Mouse (Mus musculus): ENCODE results near the gene Mgmt. TPM values are rescaled to one million over a fixed set of nuclear protein-coding genes. Genes with fewer than 3 reads are reported as not detected.

The Mgmt gene
- polyA plus RNA-seq, 1 experiment from 2014 or later, result 5.4 TPM

DNA sequence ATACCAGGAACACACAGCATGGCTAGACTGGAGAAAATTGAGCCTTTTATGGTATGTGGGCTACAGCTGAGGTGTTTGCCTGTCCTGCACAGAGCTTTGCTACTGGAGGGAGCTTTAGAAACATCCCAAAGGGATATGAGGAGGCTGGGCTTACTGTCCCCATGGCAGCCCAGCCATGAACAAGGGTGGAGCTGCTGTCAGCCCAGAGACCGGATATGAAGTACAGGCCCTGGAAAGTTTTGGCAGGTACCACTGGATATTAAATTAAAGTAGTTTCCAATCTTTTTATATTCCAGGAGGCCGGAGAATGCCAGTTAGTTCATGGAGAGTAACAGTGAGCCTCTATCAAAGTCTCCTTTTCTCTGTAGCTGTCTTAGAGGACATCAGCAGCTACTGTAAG, 116.0 kb downstream of the Mgmt start:
- H3K4me3 ChIP-seq (ENCODE audit: low read depth, low read length), result no peak overlapping the region
- H3K4me1 ChIP-seq (ENCODE audit: insufficient read depth), result no peaks in the 10 kb centered on the region
- TF ChIP-seq CTCF (IDR thresholded peaks at IDR 0.05; ENCODE audit: low read depth), result no peak
- no peaks in the 10 kb centered on the region for H3K9me3 ChIP-seq (ENCODE audit: low read depth, low read length)
- H3K27me3 ChIP-seq (ENCODE audit: insufficient read depth, low read length), result no peaks in the 10 kb centered on the region
- no peak overlapping the region for H3K4me2 ChIP-seq
- H3K27ac ChIP-seq (ENCODE audit: low read depth), result no peak overlapping the region
- 73% methylated on average over 2 of the region's 2 CpGs for WGBS
- ATAC-seq (ENCODE audit: insufficient read depth) (no peak), DNase-seq (no peak)
- H3K9ac ChIP-seq, result no peak overlapping the region
- no peaks in the 10 kb centered on the region for H3K36me3 ChIP-seq (ENCODE audit: insufficient read depth)

DNA sequence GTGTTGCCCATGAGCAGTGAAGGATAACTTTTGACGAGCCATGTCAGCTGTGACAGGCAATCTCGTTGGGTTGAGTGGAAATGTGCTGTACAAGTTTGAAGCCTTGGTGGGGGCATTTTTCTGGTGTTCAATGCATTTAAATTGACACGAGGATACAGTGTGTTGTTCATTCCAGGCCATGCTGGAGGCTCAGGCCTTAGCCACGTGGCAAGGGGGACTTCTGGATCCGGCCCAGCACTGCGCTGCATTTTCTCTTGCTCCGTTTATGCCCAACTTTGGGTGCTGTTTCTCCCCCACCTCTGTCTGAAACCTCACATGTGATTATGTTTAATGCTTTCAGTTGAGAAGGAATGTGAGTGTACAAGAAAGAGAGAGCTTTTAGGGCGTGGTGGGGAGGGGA, 118.3 kb downstream of the Mgmt start:
- H3K4me3 ChIP-seq (ENCODE audit: low read depth, low read length), result no peak overlapping the region
- ATAC-seq (ENCODE audit: insufficient read depth), result no peak
- H3K36me3 ChIP-seq (ENCODE audit: insufficient read depth), result no peaks in the 10 kb centered on the region
- H3K27ac ChIP-seq (ENCODE audit: low read depth), result no peak overlapping the region
- H3K4me1 ChIP-seq (ENCODE audit: insufficient read depth), result no peaks in the 10 kb centered on the region
- no peak for TF ChIP-seq CTCF (IDR thresholded peaks at IDR 0.05; ENCODE audit: low read depth)
- no peak overlapping the region for H3K9ac ChIP-seq
- DNase-seq, result no peak
- H3K4me2 ChIP-seq, result no peak overlapping the region
- no peaks in the 10 kb centered on the region for H3K27me3 ChIP-seq (ENCODE audit: insufficient read depth, low read length)
- 56% methylated on average over 8 of the region's 8 CpGs for WGBS
- no peaks in the 10 kb centered on the region for H3K9me3 ChIP-seq (ENCODE audit: low read depth, low read length)

GRCm38 (mm10) chr7:137013433-137013832, 119.0 kb downstream of the Mgmt start:
- H3K4me2 ChIP-seq, result no peak overlapping the region
- DNase-seq, result no peak

DNA sequence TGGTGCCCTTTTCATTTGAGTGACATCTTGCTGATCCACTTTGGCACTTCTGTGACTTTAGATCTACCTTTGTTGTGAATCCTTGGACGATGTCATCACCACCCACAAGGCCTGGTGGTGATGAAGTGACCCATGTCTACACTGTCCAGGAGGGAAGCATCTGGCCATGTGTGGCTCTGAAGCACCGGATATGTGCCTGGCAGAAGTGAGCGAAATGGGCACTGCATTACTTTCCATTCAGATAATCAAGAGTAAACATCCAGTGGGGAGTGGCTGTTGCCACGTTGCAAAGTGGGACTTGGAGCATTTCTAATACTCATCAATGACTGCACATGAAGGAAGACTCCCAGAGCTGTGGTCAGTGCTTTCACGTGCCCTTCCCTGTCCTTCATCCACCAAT, 124.2 kb downstream of the Mgmt start:
- no peaks in the 10 kb centered on the region for H3K4me1 ChIP-seq (ENCODE audit: insufficient read depth)
- no peaks in the 10 kb centered on the region for H3K9me3 ChIP-seq (ENCODE audit: low read depth, low read length)
- no peak overlapping the region for H3K27ac ChIP-seq (ENCODE audit: low read depth)
- no peak for TF ChIP-seq CTCF (IDR thresholded peaks at IDR 0.05; ENCODE audit: low read depth)
- DNase-seq, result no peak
- H3K4me3 ChIP-seq (ENCODE audit: low read depth, low read length), result no peak overlapping the region
- no peak overlapping the region for H3K9ac ChIP-seq
- 80% methylated on average over 5 of the region's 5 CpGs for WGBS
- no peak overlapping the region for H3K4me2 ChIP-seq
- ATAC-seq (ENCODE audit: insufficient read depth), result no peak
- H3K27me3 ChIP-seq (ENCODE audit: insufficient read depth, low read length), result no peaks in the 10 kb centered on the region
- no peaks in the 10 kb centered on the region for H3K36me3 ChIP-seq (ENCODE audit: insufficient read depth)

More at GRCm38 (mm10) chr7:137013433-137013832, 119.0 kb downstream of the Mgmt start:
- 52% methylated on average over 3 of the region's 3 CpGs for WGBS
- H3K9me3 ChIP-seq (ENCODE audit: low read depth, low read length), result no peaks in the 10 kb centered on the region
- H3K9ac ChIP-seq, result no peak overlapping the region
- ATAC-seq (ENCODE audit: insufficient read depth), result no peak
- H3K27me3 ChIP-seq (ENCODE audit: insufficient read depth, low read length), result no peaks in the 10 kb centered on the region
- no peak for TF ChIP-seq CTCF (IDR thresholded peaks at IDR 0.05; ENCODE audit: low read depth)
- no peak overlapping the region for H3K27ac ChIP-seq (ENCODE audit: low read depth)
- no peaks in the 10 kb centered on the region for H3K36me3 ChIP-seq (ENCODE audit: insufficient read depth)
- no peak overlapping the region for H3K4me3 ChIP-seq (ENCODE audit: low read depth, low read length)
- H3K4me1 ChIP-seq (ENCODE audit: insufficient read depth), result no peaks in the 10 kb centered on the region

DNA sequence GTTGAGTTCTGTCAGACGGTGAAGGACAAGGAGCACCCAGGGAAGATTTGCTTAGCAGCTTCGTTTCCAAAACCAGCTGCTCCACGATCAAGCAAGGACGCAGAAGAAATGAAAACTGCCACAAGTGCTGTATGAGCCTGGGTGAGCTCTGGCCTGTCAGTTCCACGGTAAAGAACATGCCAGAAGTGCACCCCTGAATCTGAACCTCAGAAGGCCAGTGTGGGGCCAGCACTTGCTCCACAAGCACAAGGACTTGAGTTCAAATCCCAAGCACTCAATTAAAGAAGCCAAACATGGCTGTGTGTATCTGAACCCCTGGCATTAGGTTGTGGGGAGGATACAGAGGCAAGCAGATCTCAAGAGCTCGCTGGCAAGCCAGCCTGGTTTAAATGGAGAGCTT, 125.8 kb downstream of the Mgmt start:
- no peak overlapping the region for H3K9ac ChIP-seq
- no peaks in the 10 kb centered on the region for H3K27me3 ChIP-seq (ENCODE audit: insufficient read depth, low read length)
- no peaks in the 10 kb centered on the region for H3K9me3 ChIP-seq (ENCODE audit: low read depth, low read length)
- ATAC-seq (ENCODE audit: insufficient read depth) (no peak), DNase-seq (no peak)
- H3K36me3 ChIP-seq (ENCODE audit: insufficient read depth), result no peaks in the 10 kb centered on the region
- no peak overlapping the region for H3K27ac ChIP-seq (ENCODE audit: low read depth)
- TF ChIP-seq CTCF (IDR thresholded peaks at IDR 0.05; ENCODE audit: low read depth), result no peak
- no peaks in the 10 kb centered on the region for H3K4me1 ChIP-seq (ENCODE audit: insufficient read depth)
- H3K4me2 ChIP-seq, result no peak overlapping the region
- 70% methylated on average over 6 of the region's 6 CpGs for WGBS
- no peak overlapping the region for H3K4me3 ChIP-seq (ENCODE audit: low read depth, low read length)

GRCm38 (mm10) chr7:137030789-137031188, 136.4 kb downstream of the Mgmt start:
- no peak for TF ChIP-seq CTCF (IDR thresholded peaks at IDR 0.05; ENCODE audit: low read depth)
- Histone ChIP-seq H3K9me3 (ENCODE audit: low read depth, low read length) (no peaks in the 10 kb centered on the region), H3K27me3 (ENCODE audit: insufficient read depth, low read length) (no peaks in the 10 kb centered on the region), H3K9ac (no peak overlapping the region), H3K4me1 (ENCODE audit: insufficient read depth) (no peaks in the 10 kb centered on the region), H3K36me3 (ENCODE audit: insufficient read depth) (no peaks in the 10 kb centered on the region), H3K4me3 (ENCODE audit: low read depth, low read length) (no peak overlapping the region), H3K4me2 (no peak overlapping the region), H3K27ac (ENCODE audit: low read depth) (no peak overlapping the region)
- 93% methylated on average over 4 of the region's 4 CpGs for WGBS
- DNase-seq (no peak), ATAC-seq (ENCODE audit: insufficient read depth) (no peak)

- ATAC-seq (ENCODE audit: insufficient read depth) (no peak), DNase-seq (no peak)
- Histone ChIP-seq H3K4me2 (no peak overlapping the region), H3K4me1 (ENCODE audit: insufficient read depth) (peaks cover 7% of the 10 kb centered on the region; the same call in 1 of the 2 replicates), H3K27me3 (ENCODE audit: insufficient read depth, low read length) (no peaks in the 10 kb centered on the region), H3K36me3 (ENCODE audit: insufficient read depth) (no peaks in the 10 kb centered on the region), H3K9me3 (ENCODE audit: low read depth, low read length) (no peaks in the 10 kb centered on the region), H3K4me3 (ENCODE audit: low read depth, low read length) (no peak overlapping the region), H3K9ac (no peak overlapping the region), H3K27ac (ENCODE audit: low read depth) (no peak overlapping the region)
- 95% methylated on average over 12 of the region's 12 CpGs for WGBS
- TF ChIP-seq CTCF (IDR thresholded peaks at IDR 0.05; ENCODE audit: low read depth), result no peak
These were observed 138.8 kb downstream of the Mgmt start for GRCm38 (mm10) chr7:137033177-137033576.

DNA sequence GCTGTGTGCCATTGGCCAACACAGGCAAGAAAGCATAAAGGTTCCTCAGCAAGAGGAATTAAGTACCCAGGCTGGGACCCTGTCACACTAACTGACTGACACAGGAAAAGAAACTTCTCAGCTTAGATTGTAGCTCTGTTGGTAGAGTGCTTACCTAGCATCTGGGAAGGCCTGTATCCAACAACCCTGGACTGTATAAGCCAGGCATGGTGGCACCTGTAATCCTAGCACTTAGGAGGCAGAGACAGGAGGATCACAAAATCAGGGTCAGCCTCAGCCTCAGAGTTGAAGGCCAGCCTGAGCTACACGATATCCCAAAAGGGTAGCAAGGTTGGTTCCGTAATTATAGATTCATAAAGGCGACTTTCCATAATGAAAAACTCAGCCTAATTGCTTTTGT, 140.6 kb downstream of the Mgmt start:
- no peaks in the 10 kb centered on the region for H3K9me3 ChIP-seq (ENCODE audit: low read depth, low read length)
- ATAC-seq (ENCODE audit: insufficient read depth) (no peak), DNase-seq (no peak)
- no peak overlapping the region for H3K4me2 ChIP-seq
- peaks cover 13% of the 10 kb centered on the region for H3K4me1 ChIP-seq (ENCODE audit: insufficient read depth)
- H3K27me3 ChIP-seq (ENCODE audit: insufficient read depth, low read length), result no peaks in the 10 kb centered on the region
- H3K27ac ChIP-seq (ENCODE audit: low read depth), result no peak overlapping the region
- 92% methylated on average over 3 of the region's 3 CpGs for WGBS
- H3K36me3 ChIP-seq (ENCODE audit: insufficient read depth), result no peaks in the 10 kb centered on the region
- TF ChIP-seq CTCF (IDR thresholded peaks at IDR 0.05; ENCODE audit: low read depth), result no peak
- no peak overlapping the region for H3K9ac ChIP-seq
- no peak overlapping the region for H3K4me3 ChIP-seq (ENCODE audit: low read depth, low read length)
